Mouse (Mus musculus): ENCODE measurements around the gene D130052B06Rik. TPM values are rescaled to one million over a fixed set of nuclear protein-coding genes. Genes with fewer than 3 reads are reported as not detected.

D130052B06Rik gene
- polyA plus RNA-seq, 1 experiment from 2014 or later: not detected

GRCm38 (mm10) chr11:33654485-33654884 lies 55.4 kb downstream of the D130052B06Rik start:
- no peak for ATAC-seq (ENCODE audit: low FRiP score)
- H3K27me3 ChIP-seq (ENCODE audit: control insufficient read depth, insufficient read depth, low read length): no peaks in the 10 kb centered on the region
- H3K27ac ChIP-seq (ENCODE audit: low read depth, low read length): no peak overlapping the region
- H3K4me3 ChIP-seq (ENCODE audit: low read depth, low read length): no peak overlapping the region
- no peak overlapping the region for H3K9ac ChIP-seq (ENCODE audit: low read length)
- H3K36me3 ChIP-seq (ENCODE audit: control insufficient read depth, insufficient read depth, low read length): no peaks in the 10 kb centered on the region
- no peaks in the 10 kb centered on the region for H3K9me3 ChIP-seq (ENCODE audit: control insufficient read depth, low read length)
- no peaks in the 10 kb centered on the region for H3K4me1 ChIP-seq (ENCODE audit: control insufficient read depth, insufficient read depth, low read length)
- WGBS: 79% methylated on average over 2 of the region's 2 CpGs
- H3K4me2 ChIP-seq: no peak overlapping the region
- no peak for DNase-seq (ENCODE audit: low spot score, missing footprints)

- ATAC-seq (ENCODE audit: low FRiP score) (no peak), DNase-seq (ENCODE audit: low spot score, missing footprints) (no peak)
- Histone ChIP-seq H3K27ac (ENCODE audit: low read depth, low read length) (no peak overlapping the region), H3K9me3 (ENCODE audit: control insufficient read depth, low read length) (no peaks in the 10 kb centered on the region), H3K9ac (ENCODE audit: low read length) (no peak overlapping the region), H3K36me3 (ENCODE audit: control insufficient read depth, insufficient read depth, low read length) (no peaks in the 10 kb centered on the region), H3K4me3 (ENCODE audit: low read depth, low read length) (no peak overlapping the region), H3K27me3 (ENCODE audit: control insufficient read depth, insufficient read depth, low read length) (no peaks in the 10 kb centered on the region), H3K4me2 (no peak overlapping the region), H3K4me1 (ENCODE audit: control insufficient read depth, insufficient read depth, low read length) (no peaks in the 10 kb centered on the region)
- 80% methylated on average over 3 of the region's 3 CpGs for WGBS
Measured at GRCm38 (mm10) chr11:33655221-33655620, 56.1 kb downstream of the D130052B06Rik start.

GRCm38 (mm10) chr11:33655861-33656593 lies 56.9 kb downstream of the D130052B06Rik start:
- Histone ChIP-seq H3K4me3 (ENCODE audit: low read depth, low read length) (no peak overlapping the region), H3K9ac (ENCODE audit: low read length) (no peak overlapping the region), H3K27ac (ENCODE audit: low read depth, low read length) (no peak overlapping the region), H3K27me3 (ENCODE audit: control insufficient read depth, insufficient read depth, low read length) (no peaks in the 10 kb centered on the region), H3K4me1 (ENCODE audit: control insufficient read depth, insufficient read depth, low read length) (no peaks in the 10 kb centered on the region), H3K36me3 (ENCODE audit: control insufficient read depth, insufficient read depth, low read length) (no peaks in the 10 kb centered on the region), H3K9me3 (ENCODE audit: control insufficient read depth, low read length) (no peaks in the 10 kb centered on the region), H3K4me2 (no peak overlapping the region)
- WGBS: 85% methylated on average over 7 of the region's 7 CpGs
- no peak for DNase-seq (ENCODE audit: low spot score, missing footprints)
- no peak for ATAC-seq (ENCODE audit: low FRiP score)

- DNase-seq (ENCODE audit: low spot score, missing footprints): no peak
- H3K36me3 ChIP-seq (ENCODE audit: control insufficient read depth, insufficient read depth, low read length): no peaks in the 10 kb centered on the region
- no peaks in the 10 kb centered on the region for H3K4me1 ChIP-seq (ENCODE audit: control insufficient read depth, insufficient read depth, low read length)
- no peak overlapping the region for H3K9ac ChIP-seq (ENCODE audit: low read length)
- ATAC-seq (ENCODE audit: low FRiP score): no peak
- no peak overlapping the region for H3K27ac ChIP-seq (ENCODE audit: low read depth, low read length)
- WGBS: 86% methylated on average over 13 of the region's 13 CpGs
- no peak overlapping the region for H3K4me3 ChIP-seq (ENCODE audit: low read depth, low read length)
- H3K27me3 ChIP-seq (ENCODE audit: control insufficient read depth, insufficient read depth, low read length): no peaks in the 10 kb centered on the region
- H3K9me3 ChIP-seq (ENCODE audit: control insufficient read depth, low read length): no peaks in the 10 kb centered on the region
- H3K4me2 ChIP-seq: no peak overlapping the region
Measured at GRCm38 (mm10) chr11:33660016-33660913, 61.2 kb downstream of the D130052B06Rik start.

- Histone ChIP-seq H3K9ac (ENCODE audit: low read length) (no peak overlapping the region), H3K4me3 (ENCODE audit: low read depth, low read length) (no peak overlapping the region), H3K27ac (ENCODE audit: low read depth, low read length) (no peak overlapping the region), H3K4me1 (ENCODE audit: control insufficient read depth, insufficient read depth, low read length) (no peaks in the 10 kb centered on the region), H3K9me3 (ENCODE audit: control insufficient read depth, low read length) (no peaks in the 10 kb centered on the region), H3K27me3 (ENCODE audit: control insufficient read depth, insufficient read depth, low read length) (no peaks in the 10 kb centered on the region), H3K36me3 (ENCODE audit: control insufficient read depth, insufficient read depth, low read length) (no peaks in the 10 kb centered on the region), H3K4me2 (no peak overlapping the region)
- ATAC-seq (ENCODE audit: low FRiP score) (no peak), DNase-seq (ENCODE audit: low spot score, missing footprints) (no peak)
- WGBS: 95% methylated on average over 2 of the region's 2 CpGs
Measured at GRCm38 (mm10) chr11:33663599-33663998, 64.5 kb downstream of the D130052B06Rik start.

- DNase-seq (ENCODE audit: low spot score, missing footprints) (no peak), ATAC-seq (ENCODE audit: low FRiP score) (no peak)
- H3K4me1 ChIP-seq (ENCODE audit: control insufficient read depth, insufficient read depth, low read length): no peaks in the 10 kb centered on the region
- H3K27me3 ChIP-seq (ENCODE audit: control insufficient read depth, insufficient read depth, low read length): no peaks in the 10 kb centered on the region
- WGBS: 77% methylated on average over 6 of the region's 6 CpGs
- H3K4me2 ChIP-seq: no peak overlapping the region
- H3K36me3 ChIP-seq (ENCODE audit: control insufficient read depth, insufficient read depth, low read length): no peaks in the 10 kb centered on the region
- no peak overlapping the region for H3K4me3 ChIP-seq (ENCODE audit: low read depth, low read length)
- H3K9ac ChIP-seq (ENCODE audit: low read length): no peak overlapping the region
- no peak overlapping the region for H3K27ac ChIP-seq (ENCODE audit: low read depth, low read length)
- no peaks in the 10 kb centered on the region for H3K9me3 ChIP-seq (ENCODE audit: control insufficient read depth, low read length)
Measured at GRCm38 (mm10) chr11:33668376-33668775, 69.3 kb downstream of the D130052B06Rik start.

GRCm38 (mm10) chr11:33670105-33670965 lies 71.2 kb downstream of the D130052B06Rik start:
- WGBS: 81% methylated on average over 10 of the region's 10 CpGs
- Histone ChIP-seq H3K36me3 (ENCODE audit: control insufficient read depth, insufficient read depth, low read length) (no peaks in the 10 kb centered on the region), H3K4me3 (ENCODE audit: low read depth, low read length) (no peak overlapping the region), H3K27me3 (ENCODE audit: control insufficient read depth, insufficient read depth, low read length) (no peaks in the 10 kb centered on the region), H3K9ac (ENCODE audit: low read length) (no peak overlapping the region), H3K4me1 (ENCODE audit: control insufficient read depth, insufficient read depth, low read length) (no peaks in the 10 kb centered on the region), H3K4me2 (no peak overlapping the region), H3K9me3 (ENCODE audit: control insufficient read depth, low read length) (no peaks in the 10 kb centered on the region), H3K27ac (ENCODE audit: low read depth, low read length) (no peak overlapping the region)
- no peak for ATAC-seq (ENCODE audit: low FRiP score)
- peak; percentile 14 for DNase-seq (ENCODE audit: low spot score, missing footprints)

Measured in midbrain, embryonic 11.5 days (tissue).